9 mouse cellular contexts compared by ENCODE assay signal in genomic region chr2:28517206-28517909, GRCm38 (mm10). TPM values are rescaled to one million over a fixed set of nuclear protein-coding genes. Genes with fewer than 3 reads are reported as not detected.
A peak's percentile ranks its signal among the peaks of the same experiment; 100 is the strongest.
DNase-seq lines count a peak whose midpoint lies in the region; ATAC-seq and TF ChIP-seq lines count a peak whose summit lies in the region.
"Had no signal": no experiment of that assay in that cellular context is flagged by ENCODE, and none has a peak within 500 bp of the region (broad histone marks: within the 10 kb centered on the region; RNA-seq: fewer than 3 reads in every experiment).

No protein-coding gene starts in this region.

- 0 out of 2 replicates have a peak overlapping the region, but pooled peaks have one; percentile 6 for H3K4me2 ChIP-seq in intestine, postnatal 0 days (replicated peaks; ENCODE audit: low read depth)

- DNase-seq in NIH3T3 (ENCODE audit: low read depth), result peak; percentile 95
- peak; percentile 85 to 91 for DNase-seq in cerebellum, postnatal 10 days
- DNase-seq in gastrocnemius, postnatal 14 days, result peak; percentile 81
- DNase-seq in lung, adult 18-20 months, result peak; percentile 84 to 90
- DNase-seq in urinary bladder, adult 2 months (ENCODE audit: low spot score), result peak; percentile 80

- H3K9me3 ChIP-seq in intestine, postnatal 0 days (ENCODE audit: control insufficient read depth), result no peaks in the 10 kb centered on the region

- H3K79me2 ChIP-seq in C2C12 (ENCODE audit: control insufficient read depth, insufficient read depth), result no peaks in the 10 kb centered on the region

- no peaks in the 10 kb centered on the region for H3K36me3 ChIP-seq in C2C12 (ENCODE audit: control insufficient read depth, insufficient read depth)
- H3K36me3 ChIP-seq in intestine, postnatal 0 days (ENCODE audit: control insufficient read depth, insufficient read depth), result peaks cover 3% of the 10 kb centered on the region; the same call in 1 of the 2 replicates

- peak; percentile 80 for TF ChIP-seq CTCF in C2C12 (IDR thresholded peaks at IDR 0.05; ENCODE audit: control insufficient read depth, insufficient read depth, insufficient read length)
- TF ChIP-seq CTCF in intestine, postnatal 0 days (IDR thresholded peaks at IDR 0.05; ENCODE audit: low read depth), result peak; percentile 96

- peak overlapping the region; percentile 71 for H3K27ac ChIP-seq in intestine, postnatal 0 days (ENCODE audit: low read depth, low read length)

- no peaks in the 10 kb centered on the region for H3K79me3 ChIP-seq in C2C12 (ENCODE audit: low read depth)

- no peak overlapping the region for H3K4me3 ChIP-seq in C2C12 (ENCODE audit: insufficient read depth, poor library complexity, severe bottlenecking)
- no peak overlapping the region for H3K4me3 ChIP-seq in intestine, postnatal 0 days (ENCODE audit: low read depth, low read length)

- no peak overlapping the region for H3K9ac ChIP-seq in intestine, postnatal 0 days (ENCODE audit: low read depth, low read length)

- H3K27me3 ChIP-seq in C2C12 (ENCODE audit: control insufficient read depth, insufficient read depth, insufficient read length), result no peaks in the 10 kb centered on the region
- no peaks in the 10 kb centered on the region for H3K27me3 ChIP-seq in intestine, postnatal 0 days (replicated peaks; ENCODE audit: control insufficient read depth, insufficient read depth, low read length)

- intact Hi-C loops in gastrocnemius, postnatal 14 days (cut with DNase I; ENCODE audit: low total_unique reads), result loop anchor here (2.0 to 10.0 kb wide), 2 partner anchors 31 to 67 kb away; partner anchors contain the start of gene Gtf3c5

- WGBS in intestine, postnatal 0 days, result 25% methylated on average over 5 of the region's 5 CpGs

- no peak overlapping the region for H3ac ChIP-seq in C2C12 (ENCODE audit: control insufficient read depth, insufficient read length, low read depth)

- peak; percentile 88 for ATAC-seq in intestine, postnatal 0 days
- ATAC-seq in neutrophil, adult 5-6 weeks (ENCODE audit: extremely low read depth, insufficient number of reproducible peaks, low FRiP score, poor library complexity, severe bottlenecking), result peak; percentile 69

- peaks cover 7% of the 10 kb centered on the region for H3K4me1 ChIP-seq in intestine, postnatal 0 days (replicated peaks; ENCODE audit: control insufficient read depth, insufficient read depth, low read length)

TF ChIP-seq in C2C12, 6 proteins besides CTCF, POLR2A, EP300 and RAD21:
- TF ChIP-seq MYOG (IDR thresholded peaks at IDR 0.05; ENCODE audit: control insufficient read depth, extremely low read depth, insufficient read length) (no peak), MAX (IDR thresholded peaks at IDR 0.05) (peak; percentile 15)

RNA-seq across cellular contexts. Expression of gene Ralgds, which starts 4.4 kb away (rescaled TPM):
- 10.5 TPM for polyA plus RNA-seq in C2C12 (2012; fragmentation: generic; extraction: Trizol)
- total RNA-seq in gastrocnemius, postnatal 14 days (2021), result 10 to 100 TPM; 17.1 to 25.3 TPM
- polyA plus RNA-seq in intestine, postnatal 0 days (2015; fragmentation: Nextera tagmentation; extraction: Ambion mirVana), result 11.5 and 15.6 TPM in 2 replicates
- total RNA-seq in neutrophil, adult 5-6 weeks (2017), result 38.8 and 45.3 TPM in 2 replicates
- 50.7 and 65.6 TPM in 2 replicates for polyA plus RNA-seq in urinary bladder, adult 2 months (2012; rRNA removed)

RNA-seq across cellular contexts. Expression of gene Gm10134, which starts 11.5 kb away (rescaled TPM):
- not detected for polyA plus RNA-seq in C2C12 (2012; fragmentation: generic; extraction: Trizol)
- under 1 TPM in 1 of 2 experiments, not detected in 1; 0.90 TPM for total RNA-seq in gastrocnemius, postnatal 14 days (2021)
- polyA plus RNA-seq in intestine, postnatal 0 days (2015; fragmentation: Nextera tagmentation; extraction: Ambion mirVana), result 6.0 and 8.7 TPM in 2 replicates
- total RNA-seq in neutrophil, adult 5-6 weeks (2017), result not detected in 2 replicates
- 0.55 and 1.6 TPM in 2 replicates for polyA plus RNA-seq in urinary bladder, adult 2 months (2012; rRNA removed)

RNA-seq across cellular contexts. Expression of gene Gbgt1, which starts 20.7 kb away (rescaled TPM):
- not detected for polyA plus RNA-seq in C2C12 (2012; fragmentation: generic; extraction: Trizol)
- 1 to 10 TPM; 1.7 to 1.9 TPM for total RNA-seq in gastrocnemius, postnatal 14 days (2021)
- 1.1 and 1.6 TPM in 2 replicates for polyA plus RNA-seq in intestine, postnatal 0 days (2015; fragmentation: Nextera tagmentation; extraction: Ambion mirVana)
- not detected in 2 replicates for total RNA-seq in neutrophil, adult 5-6 weeks (2017)
- 3.2 and 4.0 TPM in 2 replicates for polyA plus RNA-seq in urinary bladder, adult 2 months (2012; rRNA removed)

RNA-seq across cellular contexts. Expression of gene Cel, which starts 45.8 kb away (rescaled TPM):
- not detected for polyA plus RNA-seq in C2C12 (2012; fragmentation: generic; extraction: Trizol)
- not detected for total RNA-seq in gastrocnemius, postnatal 14 days (2021)
- 5.5 and 7.9 TPM in 2 replicates for polyA plus RNA-seq in intestine, postnatal 0 days (2015; fragmentation: Nextera tagmentation; extraction: Ambion mirVana)
- total RNA-seq in neutrophil, adult 5-6 weeks (2017), result not detected in 2 replicates
- 0.07 and 0.44 TPM in 2 replicates for polyA plus RNA-seq in urinary bladder, adult 2 months (2012; rRNA removed)
- total RNA-seq: left cerebral cortex, postnatal 10 days had no signal

RNA-seq across cellular contexts. Expression of gene Mrps2, which starts 49.5 kb away (rescaled TPM):
- polyA plus RNA-seq in C2C12 (2012; fragmentation: generic; extraction: Trizol), result 30.4 TPM
- total RNA-seq in gastrocnemius, postnatal 14 days (2021), result 10 to 100 TPM; 25.3 to 28.5 TPM
- polyA plus RNA-seq in intestine, postnatal 0 days (2015; fragmentation: Nextera tagmentation; extraction: Ambion mirVana), result 24.5 and 25.1 TPM in 2 replicates
- 6.8 and 10.7 TPM in 2 replicates for total RNA-seq in neutrophil, adult 5-6 weeks (2017)
- polyA plus RNA-seq in urinary bladder, adult 2 months (2012; rRNA removed), result 28.2 and 30.9 TPM in 2 replicates
